Mouse (Mus musculus): Measurements from ENCODE around the gene Olfr697. TPM values are rescaled to one million over a fixed set of nuclear protein-coding genes. Genes with fewer than 3 reads are reported as not detected.
"Not testable (repeated sequence)": the region's sequence is repeated elsewhere in the genome, so short reads cannot be mapped to it uniquely, and the experiment has no call there.

The Olfr697 gene
- not detected in 2 replicates for polyA plus RNA-seq (2014; fragmentation: Nextera tagmentation; extraction: Ambion mirVana)

DNA sequence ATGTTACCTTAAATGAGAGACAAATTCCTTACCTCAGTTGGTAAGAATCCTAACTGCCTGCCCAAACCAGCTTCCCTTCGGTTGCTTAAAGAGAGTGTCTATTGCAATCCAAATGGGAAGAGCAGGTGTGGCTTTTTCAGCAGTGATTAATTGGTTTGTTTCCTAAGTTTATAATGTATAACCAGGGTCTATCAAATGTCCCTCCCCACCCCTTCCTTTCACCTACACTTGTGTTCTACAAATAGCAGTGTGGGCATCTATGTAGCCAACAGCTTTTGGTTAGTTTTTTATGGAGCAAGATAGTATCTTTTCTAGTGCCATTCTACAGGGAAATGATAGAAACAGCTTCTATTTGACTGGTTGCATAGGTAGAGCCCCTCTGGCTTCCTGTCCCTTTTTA is at the start of gene Olfr697:
Gene Olfr697 (minus strand): TSS at position 101 of the 400 bp plus-strand sequence.
- Histone ChIP-seq H3K4me2 (replicated peaks; ENCODE audit: low read depth, low read length) (no peak within 1 kb of the TSS), H3K4me1 (ENCODE audit: control insufficient read depth, insufficient read depth, low read length) (no peaks in the 10 kb centered on the region), H3K4me3 (ENCODE audit: low read length) (no peak within 1 kb of the TSS), H3K27ac (ENCODE audit: low read depth, low read length) (no peak within 1 kb of the TSS), H3K9me3 (ENCODE audit: control insufficient read depth, low read length) (no peaks in the 10 kb centered on the region), H3K9ac (ENCODE audit: low read depth, low read length) (no peak within 1 kb of the TSS), H3K36me3 (ENCODE audit: control insufficient read depth, insufficient read depth, low read length) (no peaks in the 10 kb centered on the region), H3K27me3 (ENCODE audit: control insufficient read depth, insufficient read depth, low read length) (no peaks in the 10 kb centered on the region)
- ATAC-seq (ENCODE audit: low FRiP score, low TSS enrichment), result no peak
- WGBS, result 96% methylated on average over 1 of the region's 1 CpGs

DNA sequence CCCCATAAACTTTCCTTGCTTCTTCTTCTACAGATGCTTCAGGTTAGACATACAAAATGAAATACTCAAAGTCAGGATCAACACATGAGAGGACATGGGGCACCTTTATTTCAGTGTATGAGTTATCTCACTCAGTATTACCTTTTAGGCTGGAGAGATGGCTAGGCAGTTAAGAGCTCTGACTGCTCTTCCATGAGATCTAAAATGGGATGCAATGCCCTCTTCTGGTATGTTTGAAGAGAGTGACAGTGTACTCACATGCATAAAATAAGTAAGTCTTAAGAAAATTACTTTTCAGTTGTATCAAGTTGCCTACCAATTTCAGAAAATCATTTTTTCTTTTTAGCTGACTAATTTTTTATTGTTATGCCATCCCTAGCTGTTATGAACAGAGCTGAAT is 46.1 kb upstream of the Olfr697 start:
- no peak overlapping the region for H3K4me3 ChIP-seq (ENCODE audit: low read length)
- H3K9ac ChIP-seq (ENCODE audit: low read depth, low read length), result no peak overlapping the region
- H3K4me1 ChIP-seq (ENCODE audit: control insufficient read depth, insufficient read depth, low read length), result no peaks in the 10 kb centered on the region
- no peaks in the 10 kb centered on the region for H3K36me3 ChIP-seq (ENCODE audit: control insufficient read depth, insufficient read depth, low read length)
- H3K27ac ChIP-seq (ENCODE audit: low read depth, low read length), result no peak overlapping the region
- H3K27me3 ChIP-seq (ENCODE audit: control insufficient read depth, insufficient read depth, low read length), result no peaks in the 10 kb centered on the region
- H3K9me3 ChIP-seq (ENCODE audit: control insufficient read depth, low read length), result no peaks in the 10 kb centered on the region
- H3K4me2 ChIP-seq (replicated peaks; ENCODE audit: low read depth, low read length), result no peak overlapping the region
- ATAC-seq (ENCODE audit: low FRiP score, low TSS enrichment), result no peak

DNA sequence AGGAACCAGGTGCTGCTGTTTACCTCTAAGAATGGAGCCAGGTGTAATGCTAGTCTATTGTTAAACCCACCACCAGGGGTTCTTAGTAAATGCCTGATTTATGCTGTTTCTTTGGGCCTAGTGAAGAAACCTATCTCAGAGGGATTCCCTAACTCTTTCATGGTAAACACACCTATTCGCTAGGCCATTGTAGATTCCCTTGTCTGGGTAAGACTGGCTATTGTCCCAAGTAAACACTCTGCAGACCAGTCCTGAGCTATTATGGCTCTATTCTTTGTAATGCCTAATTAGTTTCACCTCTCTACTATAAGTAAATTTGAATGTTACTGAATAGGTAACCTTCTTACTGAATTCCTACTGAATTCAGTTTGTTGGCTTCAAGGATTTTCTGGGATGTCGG is 18.8 kb upstream of the Olfr697 start:
- not testable (repeated sequence) for H3K36me3 ChIP-seq (ENCODE audit: control insufficient read depth, insufficient read depth, low read length); H3K9me3 ChIP-seq (ENCODE audit: control insufficient read depth, low read length); H3K27ac ChIP-seq (ENCODE audit: low read depth, low read length); H3K4me1 ChIP-seq (ENCODE audit: control insufficient read depth, insufficient read depth, low read length); H3K4me3 ChIP-seq (ENCODE audit: low read length); H3K27me3 ChIP-seq (ENCODE audit: control insufficient read depth, insufficient read depth, low read length); ATAC-seq (ENCODE audit: low FRiP score, low TSS enrichment); H3K9ac ChIP-seq (ENCODE audit: low read depth, low read length); H3K4me2 ChIP-seq (replicated peaks; ENCODE audit: low read depth, low read length)
- WGBS, result 90% methylated on average over 2 of the region's 2 CpGs

DNA sequence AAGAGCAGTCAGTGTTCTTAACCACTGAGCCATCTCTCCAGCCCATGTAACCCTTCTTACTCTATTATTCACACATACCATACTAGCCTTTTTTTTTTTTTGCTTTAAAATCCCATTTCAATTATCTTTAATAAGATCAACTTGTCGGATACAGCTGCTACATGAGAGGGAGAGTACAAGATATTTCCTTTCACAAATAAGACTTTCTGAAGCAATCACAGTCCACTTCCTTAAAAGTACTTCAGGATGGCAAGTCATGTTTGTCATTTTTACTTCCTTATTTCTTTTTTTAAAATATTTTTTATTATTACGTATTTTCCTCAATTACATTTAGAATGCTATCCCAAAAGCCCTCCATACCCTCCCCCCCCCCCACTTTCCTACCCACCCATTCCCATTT is 16.6 kb upstream of the Olfr697 start:
- Histone ChIP-seq H3K4me3 (ENCODE audit: low read length) (no peak overlapping the region), H3K4me2 (replicated peaks; ENCODE audit: low read depth, low read length) (no peak overlapping the region), H3K4me1 (ENCODE audit: control insufficient read depth, insufficient read depth, low read length) (no peaks in the 10 kb centered on the region), H3K9me3 (ENCODE audit: control insufficient read depth, low read length) (no peaks in the 10 kb centered on the region), H3K27me3 (ENCODE audit: control insufficient read depth, insufficient read depth, low read length) (no peaks in the 10 kb centered on the region), H3K9ac (ENCODE audit: low read depth, low read length) (no peak overlapping the region), H3K27ac (ENCODE audit: low read depth, low read length) (no peak overlapping the region), H3K36me3 (ENCODE audit: control insufficient read depth, insufficient read depth, low read length) (no peaks in the 10 kb centered on the region)
- ATAC-seq (ENCODE audit: low FRiP score, low TSS enrichment), result no peak
- WGBS, result 90% methylated on average over 2 of the region's 2 CpGs

DNA sequence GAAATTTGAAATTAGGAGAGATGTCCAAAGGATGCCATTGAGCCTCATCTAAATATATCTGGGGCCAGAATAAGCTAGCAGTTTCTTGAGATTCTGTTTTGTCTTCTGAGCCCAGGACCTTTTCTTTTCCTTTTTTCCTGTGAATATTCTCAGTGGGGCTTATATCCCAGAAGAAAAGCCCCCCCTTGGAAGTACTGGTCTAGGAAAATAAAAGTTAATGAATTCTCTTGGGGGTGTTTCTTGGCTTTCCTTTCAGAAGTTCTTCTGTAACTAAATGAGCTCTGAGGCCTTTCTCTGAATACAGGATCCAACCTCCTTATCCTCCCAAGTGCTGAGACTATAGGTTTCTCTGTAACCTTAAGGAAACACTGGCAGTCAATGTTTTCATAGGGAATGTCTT is 13.1 kb upstream of the Olfr697 start, which contains the start of gene Olfr698:
Gene Olfr698 (minus strand): TSS at position 101 of the 400 bp plus-strand sequence.
- no peak for ATAC-seq (ENCODE audit: low FRiP score, low TSS enrichment)
- Histone ChIP-seq H3K9ac (ENCODE audit: low read depth, low read length) (no peak within 1 kb of the TSS), H3K27ac (ENCODE audit: low read depth, low read length) (no peak within 1 kb of the TSS), H3K4me3 (ENCODE audit: low read length) (no peak within 1 kb of the TSS), H3K36me3 (ENCODE audit: control insufficient read depth, insufficient read depth, low read length) (no peaks in the 10 kb centered on the region), H3K4me1 (ENCODE audit: control insufficient read depth, insufficient read depth, low read length) (no peaks in the 10 kb centered on the region), H3K9me3 (ENCODE audit: control insufficient read depth, low read length) (no peaks in the 10 kb centered on the region), H3K27me3 (ENCODE audit: control insufficient read depth, insufficient read depth, low read length) (no peaks in the 10 kb centered on the region), H3K4me2 (replicated peaks; ENCODE audit: low read depth, low read length) (no peak within 1 kb of the TSS)

DNA sequence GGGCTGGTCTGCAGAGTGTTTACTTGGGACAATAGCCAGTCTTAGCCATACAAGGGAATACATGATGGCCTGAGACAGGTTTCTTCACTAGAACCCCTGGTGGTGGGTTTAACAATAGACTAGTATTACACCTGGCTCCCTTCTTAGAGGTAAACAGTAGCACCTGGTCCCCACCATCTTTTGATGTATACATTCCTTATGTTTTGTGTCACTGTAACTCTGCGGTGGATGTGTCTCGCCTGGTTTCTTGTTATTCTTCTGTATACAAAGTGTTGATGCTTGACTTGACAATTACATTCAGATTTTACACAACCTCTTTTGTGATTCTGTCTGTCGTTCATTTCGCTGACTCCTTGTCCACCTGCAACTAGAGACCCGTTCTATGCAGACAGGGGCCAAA is 3.6 kb upstream of the Olfr697 start:
- WGBS, result 91% methylated on average over 5 of the region's 5 CpGs
- Histone ChIP-seq H3K27ac (ENCODE audit: low read depth, low read length) (no peak overlapping the region), H3K4me1 (ENCODE audit: control insufficient read depth, insufficient read depth, low read length) (no peaks in the 10 kb centered on the region), H3K4me3 (ENCODE audit: low read length) (no peak overlapping the region), H3K36me3 (ENCODE audit: control insufficient read depth, insufficient read depth, low read length) (no peaks in the 10 kb centered on the region), H3K4me2 (replicated peaks; ENCODE audit: low read depth, low read length) (no peak overlapping the region), H3K9me3 (ENCODE audit: control insufficient read depth, low read length) (no peaks in the 10 kb centered on the region), H3K9ac (ENCODE audit: low read depth, low read length) (no peak overlapping the region), H3K27me3 (ENCODE audit: control insufficient read depth, insufficient read depth, low read length) (no peaks in the 10 kb centered on the region)
- no peak for ATAC-seq (ENCODE audit: low FRiP score, low TSS enrichment)

DNA sequence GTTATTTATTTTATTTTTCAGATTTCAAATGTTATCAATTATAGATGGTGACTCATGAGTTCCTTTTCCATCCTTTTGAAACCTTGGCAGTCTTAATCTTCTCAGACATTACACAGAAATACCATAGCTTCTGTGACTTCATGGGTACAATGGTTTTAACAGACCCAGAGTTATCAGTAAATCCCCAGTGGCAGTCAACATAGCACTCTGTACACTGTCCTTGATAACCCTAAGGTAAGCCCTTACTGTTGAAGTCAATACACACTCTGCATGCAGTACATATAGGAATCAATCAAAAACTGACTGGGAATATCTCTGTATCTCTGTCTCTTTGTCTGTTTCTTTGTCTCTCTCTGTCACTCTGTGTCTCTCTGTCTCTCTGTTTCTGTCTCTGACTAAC is 5.2 kb downstream of the Olfr697 start:
- no peak for ATAC-seq (ENCODE audit: low FRiP score, low TSS enrichment)
- no peak overlapping the region for H3K27ac ChIP-seq (ENCODE audit: low read depth, low read length)
- no peak overlapping the region for H3K9ac ChIP-seq (ENCODE audit: low read depth, low read length)
- H3K36me3 ChIP-seq (ENCODE audit: control insufficient read depth, insufficient read depth, low read length), result no peaks in the 10 kb centered on the region
- H3K4me2 ChIP-seq (replicated peaks; ENCODE audit: low read depth, low read length), result no peak overlapping the region
- no peaks in the 10 kb centered on the region for H3K27me3 ChIP-seq (ENCODE audit: control insufficient read depth, insufficient read depth, low read length)
- H3K4me3 ChIP-seq (ENCODE audit: low read length), result no peak overlapping the region
- no peaks in the 10 kb centered on the region for H3K9me3 ChIP-seq (ENCODE audit: control insufficient read depth, low read length)
- H3K4me1 ChIP-seq (ENCODE audit: control insufficient read depth, insufficient read depth, low read length), result no peaks in the 10 kb centered on the region

DNA sequence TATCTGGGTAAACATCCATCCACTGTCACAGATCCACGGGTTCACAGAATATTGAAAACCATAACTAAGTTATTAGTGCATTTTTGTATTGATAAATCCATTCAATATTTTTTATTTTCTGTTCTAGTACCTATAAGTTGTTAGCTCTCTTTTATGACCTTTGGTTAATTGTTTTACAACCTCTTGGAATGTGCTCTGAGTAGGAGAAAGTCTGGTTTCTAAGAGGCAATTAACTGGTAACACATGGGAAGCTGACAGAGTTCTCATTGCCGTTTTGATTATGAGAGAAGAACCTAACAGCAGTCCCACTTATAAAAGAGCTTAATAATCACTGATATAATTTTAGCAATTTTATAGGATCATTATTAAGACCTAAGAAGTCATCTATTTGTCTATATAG is 8.5 kb downstream of the Olfr697 start:
- Histone ChIP-seq H3K27ac (ENCODE audit: low read depth, low read length) (no peak overlapping the region), H3K9me3 (ENCODE audit: control insufficient read depth, low read length) (no peaks in the 10 kb centered on the region), H3K27me3 (ENCODE audit: control insufficient read depth, insufficient read depth, low read length) (no peaks in the 10 kb centered on the region), H3K36me3 (ENCODE audit: control insufficient read depth, insufficient read depth, low read length) (no peaks in the 10 kb centered on the region), H3K4me1 (ENCODE audit: control insufficient read depth, insufficient read depth, low read length) (no peaks in the 10 kb centered on the region), H3K4me2 (replicated peaks; ENCODE audit: low read depth, low read length) (no peak overlapping the region), H3K4me3 (ENCODE audit: low read length) (no peak overlapping the region), H3K9ac (ENCODE audit: low read depth, low read length) (no peak overlapping the region)
- 39% methylated on average over 2 of the region's 2 CpGs for WGBS
- no peak for ATAC-seq (ENCODE audit: low FRiP score, low TSS enrichment)

DNA sequence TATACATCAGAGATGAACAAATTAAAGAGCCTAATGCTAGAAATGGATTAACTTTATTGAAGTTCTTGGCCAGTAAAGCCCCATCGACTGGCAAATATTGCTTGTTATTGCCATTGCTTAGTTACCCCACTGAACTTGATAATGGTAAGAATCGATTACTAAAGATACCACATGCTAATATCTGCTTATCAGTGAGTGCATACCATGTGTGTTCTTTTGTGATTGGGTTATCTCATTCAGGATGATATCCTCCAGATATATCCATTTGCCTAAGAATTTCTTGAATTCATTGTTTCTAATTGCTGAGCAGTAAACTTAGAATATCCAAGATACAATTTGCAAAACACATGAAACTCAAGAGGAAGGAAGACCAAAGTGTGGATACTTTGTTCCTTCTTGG is 16.6 kb downstream of the Olfr697 start:
- not testable (repeated sequence) for H3K27ac ChIP-seq (ENCODE audit: low read depth, low read length); H3K36me3 ChIP-seq (ENCODE audit: control insufficient read depth, insufficient read depth, low read length); H3K4me3 ChIP-seq (ENCODE audit: low read length); ATAC-seq (ENCODE audit: low FRiP score, low TSS enrichment); H3K9ac ChIP-seq (ENCODE audit: low read depth, low read length); H3K4me2 ChIP-seq (replicated peaks; ENCODE audit: low read depth, low read length); H3K4me1 ChIP-seq (ENCODE audit: control insufficient read depth, insufficient read depth, low read length); H3K9me3 ChIP-seq (ENCODE audit: control insufficient read depth, low read length); H3K27me3 ChIP-seq (ENCODE audit: control insufficient read depth, insufficient read depth, low read length)
- 90% methylated on average over 2 of the region's 2 CpGs for WGBS

DNA sequence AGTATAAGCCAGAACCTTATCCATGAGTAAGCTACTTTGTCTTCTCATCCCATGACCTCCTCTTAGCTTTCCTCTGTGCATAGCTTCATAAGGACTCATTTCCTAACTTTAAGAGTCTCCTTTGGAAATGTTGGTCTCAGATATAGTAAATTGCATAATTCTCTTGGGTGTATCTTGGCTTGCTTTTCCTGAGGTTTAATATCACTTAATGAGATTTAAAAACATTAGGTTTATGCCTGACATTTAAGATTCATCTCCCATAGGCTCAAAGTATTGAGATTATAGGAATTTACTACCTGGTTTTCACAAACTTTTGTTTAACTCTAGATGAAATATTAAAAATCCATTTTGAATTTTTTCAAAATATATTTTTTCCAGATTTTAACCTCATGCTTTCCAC is 25.9 kb downstream of the Olfr697 start, which contains the start of gene Olfr695:
Gene Olfr695 (minus strand): TSS at position 101 of the 400 bp plus-strand sequence.
- Histone ChIP-seq H3K4me1 (ENCODE audit: control insufficient read depth, insufficient read depth, low read length) (no peaks in the 10 kb centered on the region), H3K4me3 (ENCODE audit: low read length) (no peak within 1 kb of the TSS), H3K9ac (ENCODE audit: low read depth, low read length) (no peak within 1 kb of the TSS), H3K36me3 (ENCODE audit: control insufficient read depth, insufficient read depth, low read length) (no peaks in the 10 kb centered on the region), H3K27me3 (ENCODE audit: control insufficient read depth, insufficient read depth, low read length) (no peaks in the 10 kb centered on the region), H3K9me3 (ENCODE audit: control insufficient read depth, low read length) (no peaks in the 10 kb centered on the region), H3K27ac (ENCODE audit: low read depth, low read length) (no peak within 1 kb of the TSS), H3K4me2 (replicated peaks; ENCODE audit: low read depth, low read length) (no peak within 1 kb of the TSS)
- ATAC-seq (ENCODE audit: low FRiP score, low TSS enrichment), result no peak
